Mouse (Mus musculus) adrenal gland, adult (tissue): ENCODE data around the gene Ino80d.
A peak's percentile ranks its signal among the peaks of the same experiment; 100 is the strongest.
"Not testable (repeated sequence)": the region's sequence is repeated elsewhere in the genome, so short reads cannot be mapped to it uniquely, and the experiment has no call there.

ENCODE experiments used
- DNase-seq, 2 experiments: peaks; one replicate each; pipeline ENCODE4 v3.0.0; 2022 to 2023; ENCODE audit warnings: low spot score in 1 of 2; ENCODE audit not compliant: inconsistent age in 2 of 2

Ino80d gene

DNA sequence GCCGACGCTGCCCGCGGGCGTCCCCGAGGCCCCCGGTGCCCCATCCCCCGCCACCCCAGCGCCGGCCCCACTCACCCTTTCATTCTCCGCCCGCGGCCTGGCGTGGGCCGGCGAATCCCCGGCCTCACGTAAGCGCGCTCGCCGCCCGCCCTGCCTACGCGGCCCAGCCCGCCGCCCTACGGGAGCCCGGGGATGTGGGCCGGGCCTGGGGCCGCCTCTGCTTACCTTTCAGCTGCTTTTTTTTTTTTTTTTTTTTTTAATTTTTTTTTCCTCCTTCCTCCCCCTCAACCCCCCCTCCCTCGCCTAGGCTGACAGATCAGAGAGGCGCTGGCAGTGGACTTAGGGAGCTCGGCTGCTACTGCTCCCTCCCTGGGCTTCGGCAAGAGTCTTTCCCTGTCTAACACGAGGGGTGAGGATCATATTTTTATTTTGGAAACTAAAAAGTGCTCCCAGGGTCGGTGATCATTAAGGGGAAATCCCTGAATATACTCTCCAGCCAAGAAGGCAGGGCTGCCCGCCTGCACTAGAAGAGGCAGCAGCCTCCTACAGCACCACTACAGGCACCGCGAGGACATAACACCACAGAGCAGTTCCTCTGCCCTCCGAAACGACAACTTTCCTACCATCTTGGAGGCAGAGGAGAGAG lies at the start of gene Ino80d:
TSS of gene Ino80d (minus strand) at position 532 of the 646 bp plus-strand sequence.
- DNase-seq = peak; percentile 87 to 97

DNA sequence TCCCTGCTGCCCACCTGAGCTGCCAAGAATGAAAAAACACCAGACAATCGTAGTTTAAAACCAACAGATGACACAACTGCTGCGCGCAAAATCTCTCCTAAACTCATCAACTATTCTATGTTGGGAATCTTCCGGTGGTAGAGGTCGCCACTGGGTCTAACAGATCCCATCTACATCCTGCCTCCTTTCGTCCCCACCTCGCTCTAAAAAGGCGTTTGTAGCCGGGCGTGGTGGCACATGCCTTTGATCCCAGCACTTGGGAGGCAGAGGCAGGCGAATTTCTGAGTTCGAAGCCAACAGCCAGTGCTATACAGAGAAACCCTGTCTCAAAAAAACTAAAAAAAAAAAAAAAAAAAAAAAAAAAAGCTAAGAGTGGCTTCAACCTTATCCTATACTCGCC lies 25.8 kb upstream of the Ino80d start:
- DNase-seq = no peak

DNA sequence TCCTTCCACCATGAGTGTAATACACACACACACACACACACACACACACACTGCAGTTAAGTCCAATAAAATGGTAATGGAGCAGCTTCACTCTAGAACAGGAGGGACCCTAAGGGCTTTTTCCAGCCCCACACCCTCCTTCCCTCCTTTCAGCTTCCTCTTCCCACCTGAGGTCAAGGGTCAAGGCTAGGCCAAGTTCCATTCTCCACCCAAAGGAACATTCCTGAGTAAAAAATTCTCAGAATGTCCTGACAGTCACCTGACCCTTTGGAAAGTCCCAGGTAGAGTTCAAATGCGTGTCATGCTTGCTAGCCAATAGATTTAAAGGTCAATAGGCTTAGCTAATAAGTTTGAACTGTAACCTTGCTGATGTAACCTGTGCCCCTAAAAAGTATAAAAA lies 24.1 kb upstream of the Ino80d start:
- DNase-seq = not testable (repeated sequence)

DNA sequence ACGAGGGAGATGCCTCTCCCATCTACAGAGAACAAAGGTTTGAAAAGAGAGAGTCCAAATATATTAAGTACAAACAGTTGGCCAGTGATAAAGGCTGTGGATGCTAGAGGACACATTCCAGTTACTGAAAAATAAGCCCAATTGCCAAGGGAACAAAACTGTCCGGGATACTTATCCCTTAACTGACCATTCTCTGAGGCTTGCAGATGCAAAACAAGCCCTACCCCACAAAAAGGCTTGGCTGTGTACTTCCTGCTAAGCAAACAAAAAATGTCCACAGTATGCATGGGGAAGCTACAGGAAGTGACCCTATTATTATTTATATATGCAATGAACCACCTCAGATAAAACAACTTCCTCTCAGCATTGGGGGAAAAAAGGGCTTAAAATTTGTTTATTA lies 23.5 kb upstream of the Ino80d start:
- no peak for DNase-seq

DNA sequence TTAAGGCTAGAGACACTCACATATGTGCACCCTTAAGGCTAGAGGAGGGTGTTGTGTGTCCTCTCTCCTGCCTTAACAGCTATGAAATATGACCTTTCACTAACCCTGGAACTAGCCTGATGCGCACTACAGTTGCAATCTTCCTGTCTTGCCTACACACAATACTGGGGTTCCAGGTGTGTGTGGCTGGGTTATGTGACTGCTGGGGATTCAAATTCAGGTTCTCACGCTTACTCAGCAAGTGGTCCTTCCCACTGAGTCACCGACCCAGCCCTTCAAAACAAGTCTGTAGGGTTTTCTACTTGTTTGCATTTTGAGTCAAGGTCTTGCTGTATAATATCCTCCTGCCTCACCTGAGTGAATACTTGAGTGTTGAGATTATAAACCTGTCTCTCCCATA lies 20.1 kb upstream of the Ino80d start:
- DNase-seq = no peak

DNA sequence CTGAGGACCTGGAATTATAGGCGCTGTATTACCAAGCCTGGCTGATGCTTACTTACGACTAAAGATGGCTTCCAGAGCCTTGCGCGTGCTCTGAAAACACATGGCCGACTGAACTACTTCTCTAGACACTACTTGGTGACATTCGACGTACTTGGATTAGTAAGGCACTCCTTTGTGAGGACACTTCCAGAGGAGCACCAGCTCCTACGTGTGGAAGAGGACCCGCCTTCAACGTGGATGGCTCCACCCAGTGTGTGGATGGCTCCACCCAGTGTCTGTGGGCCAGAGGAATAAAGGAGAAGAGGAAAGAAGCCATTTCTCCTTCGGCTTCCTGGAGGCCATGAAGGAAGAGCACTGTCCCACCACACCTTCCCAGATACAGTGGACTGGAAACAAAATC lies 17.3 kb upstream of the Ino80d start:
- no peak for DNase-seq

DNA sequence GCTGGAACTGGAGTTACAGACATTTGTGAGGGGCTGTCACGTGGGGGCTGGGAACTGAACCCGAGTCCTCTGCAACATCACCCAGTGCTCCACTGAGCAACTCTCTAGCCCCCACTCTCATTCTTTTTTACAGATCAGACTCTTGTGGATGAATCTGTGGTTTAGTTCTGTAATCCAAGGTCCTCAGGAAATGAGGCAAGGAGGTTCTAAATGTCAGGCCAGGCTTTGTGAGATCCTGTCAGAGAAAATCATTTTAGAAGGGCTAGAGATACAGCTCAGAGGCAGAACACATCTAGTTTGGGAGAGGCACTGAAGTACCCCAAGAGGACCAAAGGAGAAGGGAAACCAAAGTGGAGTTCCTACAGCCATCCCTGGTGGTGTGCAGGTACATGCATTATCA lies 16.4 kb upstream of the Ino80d start:
- peak in 1 of 2 experiments; percentile 63 for DNase-seq

DNA sequence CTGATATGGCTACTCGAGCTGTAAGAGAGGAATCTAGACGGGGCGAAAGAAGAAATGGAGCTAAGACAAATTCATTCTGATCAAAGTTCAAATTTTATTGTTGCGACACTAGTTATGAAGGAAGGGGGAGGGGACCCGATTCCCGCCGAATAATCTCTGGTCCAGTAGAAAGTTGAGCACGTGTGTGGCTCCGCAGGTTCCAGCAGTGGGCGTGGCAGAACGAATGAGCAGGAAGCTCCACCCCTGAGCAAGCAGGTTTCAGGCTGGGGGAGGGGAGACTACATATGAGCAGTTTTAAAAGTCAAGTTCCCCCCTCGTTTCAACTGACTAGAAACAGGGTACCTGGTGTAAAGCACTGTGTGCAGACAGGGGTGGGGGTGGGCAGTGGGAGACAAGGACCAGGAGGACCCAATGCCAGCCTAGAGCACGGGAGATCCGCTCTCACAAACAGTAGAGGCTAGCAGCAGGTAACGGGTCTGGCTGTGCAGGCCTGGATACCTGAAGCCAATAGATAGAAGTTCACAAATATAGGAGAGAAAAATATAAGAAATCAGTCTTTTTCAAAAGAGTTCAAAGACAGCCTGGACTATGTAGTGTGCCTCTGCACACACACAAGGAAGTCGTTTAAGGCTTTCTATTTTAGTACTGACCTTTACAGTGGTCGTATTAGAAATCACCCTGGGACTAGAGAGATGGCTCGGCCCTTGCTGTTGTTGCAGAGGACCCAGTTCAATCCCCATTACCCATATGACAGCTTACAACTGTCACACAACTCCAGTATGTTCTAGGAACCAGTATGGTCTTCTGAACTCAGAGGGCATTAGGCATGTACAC lies 15.6 kb upstream of the Ino80d start:
- DNase-seq = peak in 1 of 2 experiments; percentile 66

DNA sequence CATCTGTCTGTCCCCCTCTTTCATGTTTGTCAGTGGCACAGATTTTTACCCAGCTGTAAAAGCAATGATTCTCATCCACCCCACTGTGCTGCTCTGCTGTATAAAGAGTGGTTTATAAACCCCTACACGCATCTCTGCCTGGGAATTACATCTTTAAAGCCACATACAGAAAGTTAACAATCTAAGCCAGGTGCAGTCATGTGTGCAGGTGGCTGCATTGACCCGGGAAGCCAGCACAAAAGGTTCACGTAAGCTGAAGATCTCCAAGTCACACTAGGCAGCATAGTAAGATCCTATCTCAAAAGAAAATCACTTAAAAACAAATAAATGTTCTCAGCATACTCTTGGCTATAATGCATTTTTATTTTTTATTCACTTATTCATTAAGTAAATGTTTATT lies 14.8 kb upstream of the Ino80d start:
- no peak for DNase-seq

DNA sequence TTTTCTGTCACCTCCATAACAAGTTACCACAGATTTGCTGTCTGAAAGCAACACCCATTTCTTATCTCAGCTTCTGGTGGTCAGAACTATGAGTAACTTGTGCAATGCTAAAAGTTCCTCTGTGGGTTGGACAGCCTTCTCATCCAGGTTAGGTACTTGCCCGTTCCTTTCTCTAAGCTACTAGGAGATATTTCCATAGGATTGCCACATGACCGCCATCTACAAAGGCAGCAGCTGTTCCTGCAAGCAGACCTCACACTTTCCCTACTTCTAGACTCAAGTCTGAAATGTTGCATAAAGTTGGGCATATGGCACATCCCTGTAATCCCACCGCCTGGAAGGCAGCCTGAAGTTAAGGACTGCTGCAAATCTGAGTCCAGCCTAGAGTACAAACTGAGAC lies 11.7 kb upstream of the Ino80d start:
- DNase-seq = no peak

DNA sequence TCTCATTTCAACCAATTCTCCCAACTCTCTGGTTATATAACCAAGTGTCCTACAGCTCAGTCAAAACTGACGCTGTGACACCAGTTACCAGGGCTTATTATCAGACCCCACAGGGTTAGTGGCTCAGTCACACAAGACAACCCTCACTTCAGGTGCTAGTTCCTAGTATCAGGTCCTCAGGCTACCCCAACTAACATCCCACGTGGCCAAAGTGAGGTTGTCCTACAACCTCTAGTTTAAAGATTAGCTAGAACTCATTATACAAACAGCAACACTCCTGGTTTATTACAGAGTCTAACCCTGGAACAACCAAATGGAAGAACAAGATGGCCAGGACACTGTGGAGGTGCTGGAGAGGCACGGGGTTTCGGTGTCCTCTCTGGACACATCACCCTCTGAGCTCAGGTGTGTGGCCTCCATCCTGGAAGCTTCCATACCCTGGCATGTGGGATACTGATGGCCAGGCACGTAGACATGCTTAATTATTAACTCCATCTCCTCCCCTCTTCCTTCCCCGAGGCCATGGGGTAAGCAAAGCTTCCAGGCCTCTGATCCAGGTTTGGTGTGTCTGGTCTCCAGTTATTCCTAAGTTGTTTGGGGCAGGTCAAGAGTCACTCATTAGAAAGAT lies 9.5 kb upstream of the Ino80d start:
- no peak for DNase-seq

DNA sequence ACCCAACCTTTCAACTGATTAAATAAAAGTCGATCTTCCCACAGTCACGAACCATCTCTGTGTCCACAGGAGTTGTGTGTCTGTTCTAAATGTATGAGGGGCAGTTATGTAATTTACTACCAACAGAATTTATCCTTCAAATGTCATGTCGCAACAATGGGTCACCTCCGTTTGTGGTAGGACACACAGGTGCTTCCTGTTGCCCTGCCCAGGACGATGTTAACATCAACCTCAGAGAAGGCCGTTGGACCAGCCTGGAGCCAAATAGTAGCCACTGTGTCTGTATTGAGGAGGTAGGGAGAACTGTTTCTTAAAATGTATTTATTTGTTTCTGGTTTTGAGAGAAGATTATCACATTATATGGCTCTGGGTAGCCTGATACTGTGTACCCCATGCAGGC lies 7.5 kb upstream of the Ino80d start:
- no peak for DNase-seq

DNA sequence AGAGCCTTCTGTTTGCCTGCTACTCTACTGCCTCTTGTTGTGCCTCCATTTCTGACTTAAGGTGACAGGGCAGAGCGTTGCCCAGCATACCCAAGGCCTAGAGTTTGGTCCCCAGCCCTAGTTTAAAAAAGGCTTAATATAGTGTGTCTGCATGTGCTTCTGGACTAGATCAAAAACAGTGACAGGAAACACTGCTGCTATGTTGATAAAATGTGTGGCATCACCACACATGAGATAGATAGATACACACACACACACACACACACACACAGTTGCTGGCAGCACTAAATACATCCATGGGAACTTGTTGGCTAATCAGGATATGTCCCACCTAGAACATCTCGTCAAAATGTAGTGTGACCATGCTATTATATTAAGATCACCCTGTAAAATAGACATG lies 5.9 kb upstream of the Ino80d start:
- no peak for DNase-seq

DNA sequence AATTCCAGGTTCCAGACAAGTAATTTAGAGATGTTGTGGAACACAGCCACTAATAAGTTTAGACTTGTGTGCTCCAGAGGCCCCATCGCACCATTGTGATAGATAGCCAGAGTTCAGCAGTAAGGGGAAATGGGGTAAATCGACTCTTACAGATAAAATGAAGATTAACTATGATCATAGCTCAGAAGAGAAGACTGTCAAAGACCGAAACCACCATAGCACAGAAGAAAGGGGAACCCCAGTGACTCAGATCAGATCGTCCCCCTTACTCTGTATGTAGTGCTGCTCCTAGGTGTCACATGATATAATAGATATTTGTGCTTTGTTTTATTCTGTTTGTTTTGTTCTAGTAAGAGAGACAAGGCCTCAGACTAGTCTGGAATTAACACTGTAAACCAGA lies 5.2 kb upstream of the Ino80d start:
- no peak for DNase-seq

DNA sequence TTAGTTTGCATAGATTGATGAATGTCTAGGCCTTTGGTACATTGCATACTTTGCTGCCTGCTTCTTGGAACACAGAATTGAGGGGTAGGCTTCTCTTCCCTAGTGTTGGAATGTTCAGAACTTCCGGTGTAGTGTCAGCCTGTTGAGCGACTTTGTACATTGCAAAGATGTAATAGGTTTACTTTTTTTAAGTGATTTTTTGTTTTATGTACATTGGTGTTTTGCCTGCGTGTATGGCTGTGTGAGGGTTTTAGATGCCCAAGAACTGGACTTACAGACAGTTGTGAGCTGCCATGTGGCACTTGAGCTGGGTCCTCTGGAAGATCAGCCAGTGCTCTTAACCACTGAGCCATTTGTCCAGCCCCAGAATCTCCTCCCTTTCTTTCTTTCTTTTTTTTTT lies 1.1 kb upstream of the Ino80d start:
- DNase-seq = peak in 1 of 2 experiments; percentile 69

DNA sequence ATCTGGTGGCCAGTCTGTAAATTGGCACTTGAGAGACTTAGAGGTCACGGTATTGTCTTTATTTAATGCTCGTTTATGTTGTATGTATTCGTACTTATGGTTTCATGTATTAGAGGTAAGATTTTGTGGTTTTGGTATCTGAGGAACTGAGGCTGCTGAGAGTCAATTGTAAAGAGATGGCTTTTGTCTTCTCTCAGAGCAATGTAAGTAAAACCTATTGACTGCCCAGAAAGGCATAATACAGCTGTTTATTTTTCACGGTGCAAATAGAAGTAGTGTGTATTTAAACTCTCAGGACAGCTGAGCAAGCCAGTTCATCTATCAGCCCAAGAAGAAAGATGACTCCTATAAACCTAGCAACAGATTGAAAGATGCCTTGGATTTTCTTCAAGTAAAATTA lies 629 bp upstream of the Ino80d start:
- DNase-seq = peak in 1 of 2 experiments; percentile 62

DNA sequence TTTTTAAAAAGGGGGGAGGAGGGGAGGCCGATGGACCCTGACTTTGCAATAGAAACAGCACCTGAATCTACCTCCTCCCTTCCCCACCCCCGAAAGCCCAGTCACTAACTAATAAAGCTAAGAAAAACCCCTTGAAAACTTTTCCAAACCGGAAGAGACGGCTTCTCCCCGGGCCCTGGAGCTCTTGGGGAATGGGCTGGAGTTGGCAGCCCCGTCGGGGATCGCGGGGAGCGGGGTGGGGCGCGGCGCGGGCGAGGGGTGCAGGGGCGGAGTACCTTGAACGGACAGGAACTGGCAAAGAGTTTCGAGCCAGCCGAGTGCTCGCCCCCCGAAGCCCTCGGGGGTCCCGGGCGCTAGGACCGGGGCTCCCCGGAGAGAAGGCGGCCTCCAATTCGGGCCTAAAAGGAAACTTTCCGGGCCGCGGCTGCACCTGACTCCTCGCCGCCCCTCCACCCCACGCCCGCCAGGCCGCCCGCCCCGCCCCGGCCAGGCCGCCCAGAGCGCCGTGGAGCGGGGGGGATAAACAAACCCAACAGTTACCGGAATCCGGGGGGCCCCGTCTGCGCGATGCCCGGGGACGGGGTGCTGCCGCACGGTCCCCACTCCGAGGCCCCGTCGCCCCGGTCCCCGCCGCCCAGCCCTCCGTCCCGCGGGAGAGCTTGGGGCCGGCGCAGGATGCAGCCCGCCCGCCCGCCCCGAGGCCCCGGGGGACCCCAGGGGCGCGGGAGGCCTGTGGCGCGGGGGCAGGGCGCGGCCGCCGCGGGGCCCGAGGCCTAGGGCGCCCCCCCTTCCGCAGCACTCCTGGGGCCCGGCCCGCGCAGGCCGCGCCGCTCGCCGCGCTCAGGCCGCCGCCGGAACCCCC lies 962 bp downstream of the Ino80d start:
- DNase-seq = peak; percentile 75 to 89

DNA sequence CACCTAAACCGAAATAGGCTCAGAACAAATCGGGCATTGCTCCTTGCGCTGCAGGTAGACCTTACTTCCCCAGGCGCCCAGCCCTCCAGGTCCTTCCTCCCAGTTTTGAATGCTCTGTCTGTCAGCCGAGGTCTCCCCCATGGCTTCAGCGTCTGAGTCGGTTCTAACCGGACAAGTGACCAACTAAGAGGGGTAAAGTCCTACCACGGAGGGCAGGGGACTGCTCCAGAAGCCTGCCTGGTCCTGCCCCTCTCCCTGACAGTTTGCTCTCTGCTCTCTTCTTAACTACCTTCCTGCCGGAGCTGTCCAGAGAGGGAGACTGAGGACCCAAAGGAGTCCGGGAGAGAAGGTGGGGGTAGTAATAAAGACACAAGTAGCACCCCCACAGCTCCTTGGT lies 1.6 kb downstream of the Ino80d start:
- peak; percentile 56 to 86 for DNase-seq

DNA sequence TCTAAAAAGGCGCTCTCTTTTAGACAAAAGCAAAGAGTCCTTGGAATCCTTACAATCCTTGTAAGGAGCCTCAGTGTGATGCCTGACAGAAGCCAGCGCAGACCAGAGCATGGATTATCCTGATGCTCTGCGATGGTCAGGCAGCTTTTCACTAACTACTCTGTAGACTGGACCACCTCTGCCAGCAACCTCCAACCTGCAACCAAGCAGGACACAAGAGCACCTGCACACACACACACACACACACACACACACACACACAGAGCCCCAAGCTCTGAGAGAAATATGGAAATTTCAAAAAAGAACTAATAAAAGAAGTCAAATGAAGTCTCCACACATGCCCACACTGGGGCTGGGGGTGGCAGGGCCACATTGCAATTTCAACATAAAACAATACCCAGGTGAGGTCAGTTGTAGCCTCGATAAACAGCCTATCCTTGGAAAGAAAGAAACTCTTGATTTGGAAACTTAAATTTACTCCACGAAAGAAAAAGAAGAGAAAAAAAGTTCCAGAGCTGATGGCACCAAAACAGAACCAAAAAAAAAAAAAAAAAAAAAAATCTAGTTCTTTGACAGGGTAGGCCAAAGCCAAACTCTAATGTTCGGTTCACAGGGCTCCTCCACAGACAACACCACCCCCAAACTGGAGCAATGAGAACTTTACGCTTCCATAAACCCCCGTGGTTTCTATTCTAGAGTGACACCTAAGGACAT lies 2.2 kb downstream of the Ino80d start:
- DNase-seq = no peak

DNA sequence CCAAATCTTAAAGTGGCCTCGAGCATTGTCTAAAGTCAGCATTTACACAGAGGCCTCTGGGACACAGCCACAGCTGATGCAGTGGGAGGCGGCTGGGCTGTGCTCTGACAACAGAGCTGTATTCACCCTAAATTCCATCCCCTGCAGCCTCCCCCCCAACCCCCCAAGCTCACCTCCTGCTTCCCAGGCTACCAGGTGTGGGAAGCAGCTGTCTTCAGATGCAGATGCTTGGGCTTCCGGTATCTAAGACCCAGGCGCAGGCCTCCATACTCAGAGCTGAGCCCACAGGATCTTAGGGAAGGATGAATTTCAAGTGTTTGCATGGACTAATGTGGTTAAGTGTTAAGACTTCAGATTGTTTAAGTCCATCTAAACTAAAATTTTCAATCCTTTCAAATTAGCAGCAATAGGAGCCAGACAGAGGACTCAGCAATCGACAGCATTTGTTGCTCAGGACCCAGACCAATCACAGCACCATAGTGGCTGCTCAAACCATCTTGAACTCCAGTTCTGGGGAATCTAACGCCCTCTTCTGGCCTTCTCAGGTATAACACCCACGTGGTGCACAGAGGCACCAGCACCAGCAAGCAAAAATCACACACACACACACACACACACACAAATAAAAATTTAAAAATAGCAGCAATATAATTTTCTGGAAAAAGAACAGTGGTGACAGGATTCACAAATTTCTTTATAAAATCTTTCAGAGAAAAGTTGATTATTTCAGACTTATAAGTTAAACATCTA lies 3.8 kb downstream of the Ino80d start:
- peak; percentile 24 to 60 for DNase-seq
